Mouse (Mus musculus) 3T3-L1 (cell line): ENCODE results near the gene Zfp932.
"Not testable (repeated sequence)": the region's sequence is repeated elsewhere in the genome, so short reads cannot be mapped to it uniquely, and the experiment has no call there.

Experiments
- DNase-seq: peaks from one replicate; pipeline ENCODE4 v3.0.0-alpha.2; 2015; ENCODE audit warnings: low read depth, low spot score

Gene Zfp932

GRCm38 (mm10) chr5:109996026-109996937 lies at the start of gene Zfp932:
TSS of gene Zfp932 (plus strand) at chr5:109996521.
- peak; percentile 86 for DNase-seq

- DNase-seq: no peak
Measured at GRCm38 (mm10) chr5:109950281-109950680, 46.0 kb upstream of the Zfp932 start.

GRCm38 (mm10) chr5:109980743-109981142 lies 15.6 kb upstream of the Zfp932 start:
- not testable (repeated sequence) for DNase-seq

- not testable (repeated sequence) for DNase-seq
Measured at GRCm38 (mm10) chr5:109995461-109995860, 860 bp upstream of the Zfp932 start.

- DNase-seq: not testable (repeated sequence)
Measured at GRCm38 (mm10) chr5:110015775-110016174, 19.5 kb downstream of the Zfp932 start.

GRCm38 (mm10) chr5:110023273-110023672 lies 27.0 kb downstream of the Zfp932 start:
- no peak for DNase-seq

GRCm38 (mm10) chr5:110023694-110024427 lies 27.5 kb downstream of the Zfp932 start:
- peak; percentile 50 for DNase-seq

- peak; percentile 89 for DNase-seq
Measured at GRCm38 (mm10) chr5:110057637-110058408, 61.5 kb downstream of the Zfp932 start.
